Mouse (Mus musculus) heart, postnatal 0 days (tissue): ENCODE data around the gene Thap2.

ENCODE experiments used
- CTCF ChIP-seq: IDR thresholded peaks from 2 replicates; pipeline ENCODE4 v1.5.1; 2016; ENCODE audit warnings: antibody characterized with exemption, control low read depth, low read depth
- EP300 ChIP-seq: IDR thresholded peaks from 2 replicates; pipeline ENCODE4 v1.6.1; 2016; ENCODE audit warnings: antibody characterized with exemption, low read depth

GRCm38 (mm10) chr10:115332420-115332952, 51.8 kb downstream of the Thap2 start:
- TF ChIP-seq CTCF, result no peak
- no peak for TF ChIP-seq EP300
